ENCODE assay signal across 12 mouse cellular contexts in the genomic region with DNA sequence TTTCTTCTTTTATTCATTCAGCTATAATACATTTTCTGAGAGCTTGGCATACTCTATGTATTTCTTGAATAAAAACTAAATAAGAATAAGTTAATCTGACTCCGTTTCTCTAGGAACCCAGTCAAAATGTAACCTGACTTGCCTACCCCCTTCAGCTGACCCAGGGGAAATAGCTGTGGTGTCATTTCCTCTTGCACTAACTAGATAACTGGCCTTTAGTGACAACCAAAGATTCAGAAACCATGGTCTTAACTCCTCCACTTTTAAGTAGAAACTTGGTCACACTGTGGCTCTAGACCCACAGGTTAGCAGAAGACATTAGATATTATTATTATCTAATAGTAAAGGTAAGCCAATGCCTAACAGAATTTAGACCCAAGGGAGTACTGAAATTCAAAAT. TPM values are rescaled to one million over a fixed set of nuclear protein-coding genes. Genes with fewer than 3 reads are reported as not detected.
A peak's percentile ranks its signal among the peaks of the same experiment; 100 is the strongest.
DNase-seq lines count a peak whose midpoint lies in the region; ATAC-seq lines count a peak whose summit lies in the region.
"Had no signal": no experiment of that assay in that cellular context is flagged by ENCODE, and none has a peak within 500 bp of the region (broad histone marks: within the 10 kb centered on the region; RNA-seq: fewer than 3 reads in every experiment).

No protein-coding gene starts in this region.

- H3K4me3 ChIP-seq in kidney, embryonic 14.5 days (ENCODE audit: low read length) = no peak overlapping the region
- no peak overlapping the region for H3K4me3 ChIP-seq in limb, embryonic 10.5 days
- no peak overlapping the region for H3K4me3 ChIP-seq in forebrain, embryonic 11.5 days (ENCODE audit: low read depth, low read length)

- ATAC-seq in kidney, embryonic 14.5 days (ENCODE audit: low FRiP score, low TSS enrichment) = no peak
- ATAC-seq in forebrain, embryonic 11.5 days (replicated peaks; ENCODE audit: low FRiP score) = no peak

- peaks cover 35% of the 10 kb centered on the region for H3K4me1 ChIP-seq in kidney, embryonic 14.5 days (ENCODE audit: control insufficient read depth, insufficient read depth, low read length)
- H3K4me1 ChIP-seq in limb, embryonic 10.5 days = peaks cover 40% of the 10 kb centered on the region
- H3K4me1 ChIP-seq in forebrain, embryonic 11.5 days (replicated peaks; ENCODE audit: control insufficient read depth, insufficient read depth, low read length) = peaks cover 11% of the 10 kb centered on the region; the same call in 1 of the 2 replicates

- no peak overlapping the region for H3K4me2 ChIP-seq in kidney, embryonic 14.5 days (replicated peaks; ENCODE audit: low read depth, low read length)
- H3K4me2 ChIP-seq in forebrain, embryonic 11.5 days (ENCODE audit: low read depth, low read length, severe bottlenecking) = no peak overlapping the region

- no peak for DNase-seq in kidney, postnatal 36 days
- peak; percentile 77 for DNase-seq in 416B (ENCODE audit: low read depth)
- peak; percentile 32 for DNase-seq in A20 (ENCODE audit: low read depth, low spot score)
- no peak for DNase-seq in limb, embryonic 10.5 days (ENCODE audit: low spot score)
- no peak for DNase-seq in frontal cortex, postnatal 25 days (ENCODE audit: low spot score in 2 of 2)
- DNase-seq in forebrain, embryonic 11.5 days (ENCODE audit: low spot score) = no peak
- DNase-seq: adrenal gland, postnatal 25 days; cerebellum, postnatal 36 days; lung, adult 2 months; right cerebral cortex, postnatal 4 days; thymus, adult 2 months had no signal

- H3K9ac ChIP-seq in kidney, embryonic 14.5 days (ENCODE audit: low read depth, low read length) = no peak overlapping the region
- no peak overlapping the region for H3K9ac ChIP-seq in forebrain, embryonic 11.5 days (ENCODE audit: low read length)

- H3K9me3 ChIP-seq in kidney, embryonic 14.5 days (ENCODE audit: control insufficient read depth, low read length) = no peaks in the 10 kb centered on the region
- no peaks in the 10 kb centered on the region for H3K9me3 ChIP-seq in limb, embryonic 10.5 days (replicated peaks)
- no peaks in the 10 kb centered on the region for H3K9me3 ChIP-seq in forebrain, embryonic 11.5 days (ENCODE audit: control insufficient read depth, low read length)

- 71% methylated on average over 1 of the region's 1 CpGs for WGBS in kidney, embryonic 14.5 days
- 80% methylated on average over 1 of the region's 1 CpGs for WGBS in limb, embryonic 10.5 days
- 72% methylated on average over 1 of the region's 1 CpGs for WGBS in forebrain, embryonic 11.5 days

- H3K27ac ChIP-seq in kidney, embryonic 14.5 days (ENCODE audit: low read depth, low read length) = peak overlapping the region; percentile 80; the same call in 1 of the 2 replicates
- H3K27ac ChIP-seq in limb, embryonic 10.5 days = peak overlapping the region; percentile 83; the same call in 1 of the 2 replicates
- no peak overlapping the region for H3K27ac ChIP-seq in forebrain, embryonic 11.5 days (ENCODE audit: low read depth, low read length)

- H3K27me3 ChIP-seq in kidney, embryonic 14.5 days (ENCODE audit: control insufficient read depth, insufficient read depth, low read length) = no peaks in the 10 kb centered on the region
- no peaks in the 10 kb centered on the region for H3K27me3 ChIP-seq in limb, embryonic 10.5 days (ENCODE audit: low read depth, poor library complexity, severe bottlenecking)
- H3K27me3 ChIP-seq in forebrain, embryonic 11.5 days (ENCODE audit: control insufficient read depth, insufficient read depth, low read length) = no peaks in the 10 kb centered on the region

- H3K36me3 ChIP-seq in kidney, embryonic 14.5 days (ENCODE audit: control insufficient read depth, insufficient read depth, low read length) = no peaks in the 10 kb centered on the region
- H3K36me3 ChIP-seq in limb, embryonic 10.5 days = no peaks in the 10 kb centered on the region
- H3K36me3 ChIP-seq in forebrain, embryonic 11.5 days (ENCODE audit: control insufficient read depth, insufficient read depth, low read length) = no peaks in the 10 kb centered on the region

RNA-seq across cellular contexts. Expression of a gene that starts 53.2 kb away (rescaled TPM):
- 38.7 and 48.9 TPM in 2 replicates for polyA plus RNA-seq in kidney, embryonic 14.5 days (2014; fragmentation: Nextera tagmentation; extraction: Ambion mirVana)
- 25.2 and 27.8 TPM in 2 replicates for polyA plus RNA-seq in limb, embryonic 10.5 days (2016; fragmentation: Nextera tagmentation; extraction: Ambion mirVana)
- polyA plus RNA-seq in forebrain, embryonic 11.5 days (2014; fragmentation: Nextera tagmentation; extraction: Ambion mirVana) = 20.3 and 20.5 TPM in 2 replicates

Comparison
In these comparisons a context has a peak if more than half of its experiments do, and no peak if none do; other contexts are left out.
1. DNase-seq: peak in 416B (single experiment) and A20 (single experiment); none in kidney, postnatal 36 days (0 of 2), limb, embryonic 10.5 days (single experiment), frontal cortex, postnatal 25 days (0 of 2) and forebrain, embryonic 11.5 days (single experiment).